Mouse (Mus musculus): ENCODE results near the gene Rab30. TPM values are rescaled to one million over a fixed set of nuclear protein-coding genes. Genes with fewer than 3 reads are reported as not detected.
A peak's percentile ranks its signal among the peaks of the same experiment; 100 is the strongest.

Gene Rab30
- polyA plus RNA-seq, 1 experiment from 2014 or later, result 422 TPM

- ATAC-seq, result no peak
- 81% methylated on average over 3 of the region's 3 CpGs for WGBS
- no peaks in the 10 kb centered on the region for H3K27me3 ChIP-seq (replicated peaks; ENCODE audit: control insufficient read depth, insufficient read depth, low read length)
- TF ChIP-seq CTCF (IDR thresholded peaks at IDR 0.05; ENCODE audit: low read depth), result no peak
- no peak overlapping the region for H3K4me2 ChIP-seq (replicated peaks; ENCODE audit: low read depth)
- H3K4me3 ChIP-seq (ENCODE audit: low read depth, low read length), result no peak overlapping the region
- no peak overlapping the region for H3K27ac ChIP-seq (ENCODE audit: low read depth, low read length)
- no peaks in the 10 kb centered on the region for H3K9me3 ChIP-seq (ENCODE audit: control insufficient read depth)
- H3K9ac ChIP-seq (ENCODE audit: low read depth, low read length), result no peak overlapping the region
- no peaks in the 10 kb centered on the region for H3K36me3 ChIP-seq (ENCODE audit: control insufficient read depth, insufficient read depth)
- H3K4me1 ChIP-seq (replicated peaks; ENCODE audit: control insufficient read depth, insufficient read depth, low read length), result no peaks in the 10 kb centered on the region
Observed at GRCm38 (mm10) chr7:92848246-92848645, 106.8 kb downstream of the Rab30 start.

GRCm38 (mm10) chr7:92866526-92866925 is 125.1 kb downstream of the Rab30 start:
- 25% methylated on average over 2 of the region's 2 CpGs for WGBS
- peak; percentile 87 for TF ChIP-seq CTCF (IDR thresholded peaks at IDR 0.05; ENCODE audit: low read depth)

GRCm38 (mm10) chr7:92870161-92870560 is 128.8 kb downstream of the Rab30 start:
- 66% methylated on average over 3 of the region's 3 CpGs for WGBS
- no peaks in the 10 kb centered on the region for H3K9me3 ChIP-seq (ENCODE audit: control insufficient read depth)
- no peak overlapping the region for H3K4me3 ChIP-seq (ENCODE audit: low read depth, low read length)
- H3K4me1 ChIP-seq (replicated peaks; ENCODE audit: control insufficient read depth, insufficient read depth, low read length), result no peaks in the 10 kb centered on the region
- H3K36me3 ChIP-seq (ENCODE audit: control insufficient read depth, insufficient read depth), result no peaks in the 10 kb centered on the region
- H3K27ac ChIP-seq (ENCODE audit: low read depth, low read length), result no peak overlapping the region
- H3K27me3 ChIP-seq (replicated peaks; ENCODE audit: control insufficient read depth, insufficient read depth, low read length), result no peaks in the 10 kb centered on the region
- no peak overlapping the region for H3K4me2 ChIP-seq (replicated peaks; ENCODE audit: low read depth)
- peak; percentile 53 for TF ChIP-seq CTCF (IDR thresholded peaks at IDR 0.05; ENCODE audit: low read depth)
- H3K9ac ChIP-seq (ENCODE audit: low read depth, low read length), result no peak overlapping the region
- no peak for ATAC-seq

More at GRCm38 (mm10) chr7:92866526-92866925, 125.1 kb downstream of the Rab30 start:
- Histone ChIP-seq H3K4me3 (ENCODE audit: low read depth, low read length) (no peak overlapping the region), H3K36me3 (ENCODE audit: control insufficient read depth, insufficient read depth) (no peaks in the 10 kb centered on the region), H3K4me2 (replicated peaks; ENCODE audit: low read depth) (no peak overlapping the region), H3K9ac (ENCODE audit: low read depth, low read length) (no peak overlapping the region), H3K4me1 (replicated peaks; ENCODE audit: control insufficient read depth, insufficient read depth, low read length) (no peaks in the 10 kb centered on the region), H3K9me3 (ENCODE audit: control insufficient read depth) (no peaks in the 10 kb centered on the region), H3K27me3 (replicated peaks; ENCODE audit: control insufficient read depth, insufficient read depth, low read length) (no peaks in the 10 kb centered on the region), H3K27ac (ENCODE audit: low read depth, low read length) (no peak overlapping the region)
- no peak for ATAC-seq

GRCm38 (mm10) chr7:92871596-92871995 is 130.2 kb downstream of the Rab30 start:
- H3K36me3 ChIP-seq (ENCODE audit: control insufficient read depth, insufficient read depth), result no peaks in the 10 kb centered on the region
- 0 out of 2 replicates have a peak, but pooled peaks cover 4% of the 10 kb centered on the region for H3K4me1 ChIP-seq (replicated peaks; ENCODE audit: control insufficient read depth, insufficient read depth, low read length)
- TF ChIP-seq CTCF (IDR thresholded peaks at IDR 0.05; ENCODE audit: low read depth), result no peak
- no peak overlapping the region for H3K27ac ChIP-seq (ENCODE audit: low read depth, low read length)
- WGBS, result 82% methylated on average over 4 of the region's 4 CpGs
- no peak overlapping the region for H3K9ac ChIP-seq (ENCODE audit: low read depth, low read length)
- no peak overlapping the region for H3K4me3 ChIP-seq (ENCODE audit: low read depth, low read length)
- H3K9me3 ChIP-seq (ENCODE audit: control insufficient read depth), result no peaks in the 10 kb centered on the region
- H3K27me3 ChIP-seq (replicated peaks; ENCODE audit: control insufficient read depth, insufficient read depth, low read length), result no peaks in the 10 kb centered on the region
- no peak overlapping the region for H3K4me2 ChIP-seq (replicated peaks; ENCODE audit: low read depth)
- ATAC-seq, result no peak

- H3K4me1 ChIP-seq (replicated peaks; ENCODE audit: control insufficient read depth, insufficient read depth, low read length), result 0 out of 2 replicates have a peak, but pooled peaks cover 4% of the 10 kb centered on the region
- H3K4me3 ChIP-seq (ENCODE audit: low read depth, low read length), result peak within 1 kb of the TSS; percentile 54
- no peaks in the 10 kb centered on the region for H3K9me3 ChIP-seq (ENCODE audit: control insufficient read depth)
- H3K36me3 ChIP-seq (ENCODE audit: control insufficient read depth, insufficient read depth), result no peaks in the 10 kb centered on the region
- H3K4me2 ChIP-seq (replicated peaks; ENCODE audit: low read depth), result peak within 1 kb of the TSS; percentile 77
- H3K9ac ChIP-seq (ENCODE audit: low read depth, low read length), result peak within 1 kb of the TSS; percentile 53
- WGBS, result under 1% methylated on average over 53 of the region's 53 CpGs
- H3K27ac ChIP-seq (ENCODE audit: low read depth, low read length), result peak within 1 kb of the TSS; percentile 97
- ATAC-seq, result peak; percentile 85
- H3K27me3 ChIP-seq (replicated peaks; ENCODE audit: control insufficient read depth, insufficient read depth, low read length), result no peaks in the 10 kb centered on the region
- TF ChIP-seq CTCF (IDR thresholded peaks at IDR 0.05; ENCODE audit: low read depth), result peak; percentile 99
Observed at GRCm38 (mm10) chr7:92874116-92874675, 132.8 kb downstream of the Rab30 start, which contains the start of the genes Ddias and Prcp. Gene Ddias (minus strand): TSS chr7:92874247. Gene Prcp (plus strand): TSS chr7:92874470.

GRCm38 (mm10) chr7:92874761-92875408 is 133.5 kb downstream of the Rab30 start:
- no peak for TF ChIP-seq CTCF (IDR thresholded peaks at IDR 0.05; ENCODE audit: low read depth)
- no peaks in the 10 kb centered on the region for H3K36me3 ChIP-seq (ENCODE audit: control insufficient read depth, insufficient read depth)
- 0% methylated on average over 28 of the region's 29 CpGs for WGBS
- H3K4me3 ChIP-seq (ENCODE audit: low read depth, low read length), result peak overlapping the region; percentile 54
- H3K27ac ChIP-seq (ENCODE audit: low read depth, low read length), result peak overlapping the region; percentile 97
- ATAC-seq, result peak; percentile 95
- H3K27me3 ChIP-seq (replicated peaks; ENCODE audit: control insufficient read depth, insufficient read depth, low read length), result no peaks in the 10 kb centered on the region
- H3K9ac ChIP-seq (ENCODE audit: low read depth, low read length), result peak overlapping the region; percentile 53
- H3K4me2 ChIP-seq (replicated peaks; ENCODE audit: low read depth), result peak overlapping the region; percentile 77
- H3K4me1 ChIP-seq (replicated peaks; ENCODE audit: control insufficient read depth, insufficient read depth, low read length), result 0 out of 2 replicates have a peak, but pooled peaks cover 4% of the 10 kb centered on the region
- H3K9me3 ChIP-seq (ENCODE audit: control insufficient read depth), result no peaks in the 10 kb centered on the region
